Mouse (Mus musculus) cerebellum, postnatal 14 days (tissue): Measurements from ENCODE around the gene Mrgpre.

Experiments
- DNase-seq, 2 experiments: peaks; one replicate each; pipeline ENCODE4 v3.0.0; 2021; ENCODE audit warnings: mixed read lengths in 2 of 2

The Mrgpre gene

GRCm38 (mm10) chr7:143733746-143734145 is 50.6 kb downstream of the Mrgpre start:
- DNase-seq: no peak

- DNase-seq: no peak
These were observed 54.4 kb downstream of the Mrgpre start for GRCm38 (mm10) chr7:143729886-143730285.
